Mouse (Mus musculus) liver, embryonic 11.5 days (tissue): ENCODE results near the gene Prss42. TPM values are rescaled to one million over a fixed set of nuclear protein-coding genes. Genes with fewer than 3 reads are reported as not detected.
A peak's percentile ranks its signal among the peaks of the same experiment; 100 is the strongest.

Experiments used
- ATAC-seq: fragments of 200-750 bp; cut with Nextera tagmentation; replicated peaks from 2 replicates; pipeline ENCODE4 v1.8.0; 2017; ENCODE audit warnings: moderate number of reproducible peaks, mild to moderate bottlenecking, moderate TSS enrichment, moderate library complexity; ENCODE audit not compliant: low FRiP score
- DNase-seq: peaks from one replicate; pipeline ENCODE4 v3.0.0-alpha.2; 2017; ENCODE audit warnings: low spot score
- H3K27ac ChIP-seq: fragments of 300-500 bp; sonication (generic); 2 replicates; pipeline ENCODE4 v1.5.1; 2014; ENCODE audit warnings: mild to moderate bottlenecking, low read depth, low read length, control low read depth
- H3K27me3 ChIP-seq: fragments of 300-500 bp; sonication (generic); replicated peaks from 2 replicates; pipeline ENCODE4 v1.6.1; 2014; ENCODE audit warnings: low read length, mixed read lengths; ENCODE audit not compliant: control insufficient read depth, insufficient read depth
- H3K36me3 ChIP-seq: fragments of 300-500 bp; sonication (generic); 2 replicates; pipeline ENCODE4 v1.6.1; 2014; ENCODE audit warnings: mild to moderate bottlenecking, low read length, moderate library complexity, mixed read lengths; ENCODE audit not compliant: control insufficient read depth, insufficient read depth
- H3K4me1 ChIP-seq: fragments of 300-500 bp; sonication (generic); replicated peaks from 2 replicates; pipeline ENCODE4 v1.6.1; 2014; ENCODE audit warnings: low read length, mixed read lengths; ENCODE audit not compliant: control insufficient read depth, insufficient read depth
- H3K4me2 ChIP-seq: fragments of 300-500 bp; sonication (generic); 2 replicates; pipeline ENCODE4 v1.6.1; 2014; ENCODE audit warnings: mild to moderate bottlenecking, control low read depth, moderate library complexity
- H3K4me3 ChIP-seq: fragments of 300-500 bp; sonication (generic); 2 replicates; pipeline ENCODE4 v1.5.1; 2014; ENCODE audit warnings: low read depth, low read length, control low read depth
- H3K9ac ChIP-seq: fragments of 300-500 bp; sonication (generic); 2 replicates; pipeline ENCODE4 v1.6.1; 2014; ENCODE audit warnings: low read depth, low read length, control low read depth
- H3K9me3 ChIP-seq: fragments of 300-500 bp; sonication (generic); 2 replicates; pipeline ENCODE4 v1.6.1; 2016; ENCODE audit warnings: low read length, inconsistent platforms, mixed read lengths; ENCODE audit not compliant: control insufficient read depth
- WGBS: fragments of 180-500 bp; shearing (Covaris S2); extraction: QIAGEN DNeasy Blood & Tissue Kit; methylation state at CpG from one replicate; pipeline ENCODE4 v1.1.7; 2014; 5-methylcytosine and 5-hydroxymethylcytosine counted together
- polyA plus RNA-seq: library from polyadenylated mRNA; unstranded; fragments of >200 nt; fragmentation: Nextera tagmentation; extraction: Ambion mirVana; gene quantifications from 2 replicates; pipeline ENCODE4 v1.2.1, GENCODE M21; 2014

The Prss42 gene
- polyA plus RNA-seq, 1 experiment from 2014 or later, result not detected

DNA sequence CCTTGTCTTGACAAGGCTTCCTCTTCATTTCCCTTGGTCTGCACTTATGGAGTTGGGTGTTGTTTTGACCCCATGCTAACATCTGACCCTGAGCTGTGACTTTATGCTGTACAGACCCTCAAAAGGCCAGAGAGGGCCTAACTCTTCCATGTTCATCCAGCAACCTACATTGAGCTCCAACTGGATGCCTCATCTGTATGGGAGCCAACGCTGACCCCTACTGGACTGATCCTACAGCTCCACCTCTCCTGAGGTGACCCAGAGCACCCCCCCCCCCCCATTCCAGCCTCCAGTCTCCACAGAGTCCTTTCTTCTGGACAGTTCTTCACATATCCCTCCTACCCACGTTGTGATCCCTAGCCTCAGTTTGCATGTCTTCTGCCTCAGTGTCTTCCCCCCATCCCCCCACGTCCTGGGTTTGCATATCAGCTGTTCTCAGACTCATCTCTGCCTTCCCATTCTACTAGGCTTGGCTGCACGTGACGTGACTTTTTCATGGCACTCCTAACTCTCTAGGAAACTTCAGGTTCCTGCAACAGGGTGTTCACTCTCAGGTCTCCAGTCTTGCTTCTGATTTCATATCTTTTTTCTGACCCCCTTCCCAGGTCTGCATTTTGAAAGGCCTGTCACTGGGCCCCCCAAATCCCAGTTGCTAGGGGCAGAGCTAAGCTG, 18.6 kb upstream of the Prss42 start:
- Histone ChIP-seq H3K27ac (no peak overlapping the region), H3K9ac (no peak overlapping the region), H3K27me3 (peaks cover 11% of the 10 kb centered on the region), H3K4me1 (peaks cover 9% of the 10 kb centered on the region), H3K36me3 (no peaks in the 10 kb centered on the region), H3K4me2 (no peak overlapping the region), H3K9me3 (no peaks in the 10 kb centered on the region), H3K4me3 (no peak overlapping the region)
- 37% methylated on average over 5 of the region's 5 CpGs for WGBS
- no peak for ATAC-seq
- DNase-seq, result no peak

DNA sequence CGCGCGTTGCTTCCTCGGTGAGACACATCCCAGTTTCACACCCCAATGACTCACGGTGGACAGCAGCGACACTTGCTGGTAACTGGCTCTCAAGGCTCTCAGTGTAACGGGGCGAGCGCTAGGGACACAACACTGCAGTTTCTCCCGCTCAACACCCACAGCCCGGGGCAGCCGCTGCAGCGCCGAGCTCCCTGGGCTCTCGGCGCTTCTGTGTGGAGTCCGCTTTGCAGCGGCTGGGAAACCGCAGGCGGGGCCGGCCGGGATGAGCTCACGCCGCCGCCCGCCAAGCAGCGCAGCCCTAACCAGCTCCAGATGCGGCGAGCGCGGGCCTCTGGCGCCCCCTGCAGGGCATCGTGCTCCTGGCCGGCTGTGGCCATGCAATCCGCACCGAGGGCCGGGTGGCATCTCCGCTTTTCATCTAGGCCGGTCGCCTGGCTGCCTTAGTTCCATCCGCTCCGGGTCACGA, 16.7 kb upstream of the Prss42 start:
- Histone ChIP-seq H3K4me1 (peaks cover 9% of the 10 kb centered on the region), H3K9me3 (no peaks in the 10 kb centered on the region), H3K27me3 (peaks cover 11% of the 10 kb centered on the region), H3K36me3 (no peaks in the 10 kb centered on the region), H3K9ac (peak overlapping the region; percentile 66), H3K4me3 (peak overlapping the region; percentile 58), H3K4me2 (peak overlapping the region; percentile 91), H3K27ac (0 out of 2 replicates have a peak overlapping the region, but pooled peaks have one; percentile 5)
- DNase-seq (peak; percentile 97), ATAC-seq (peak; percentile 91)
- under 1% methylated on average over 43 of the region's 43 CpGs for WGBS

- ATAC-seq, result peak; percentile 26
- WGBS, result 1% methylated on average over 23 of the region's 23 CpGs
- H3K9ac ChIP-seq, result peak overlapping the region; percentile 66
These were observed 16.2 kb upstream of the Prss42 start for GRCm38 (mm10) chr9:110781731-110782130.

GRCm38 (mm10) chr9:110783611-110784010, 14.4 kb upstream of the Prss42 start:
- Histone ChIP-seq H3K27me3 (peaks cover 11% of the 10 kb centered on the region), H3K4me3 (no peak overlapping the region), H3K4me2 (no peak overlapping the region), H3K4me1 (peaks cover 9% of the 10 kb centered on the region), H3K9me3 (no peaks in the 10 kb centered on the region), H3K36me3 (no peaks in the 10 kb centered on the region), H3K27ac (no peak overlapping the region), H3K9ac (no peak overlapping the region)
- no peak for DNase-seq
- WGBS, result 37% methylated on average over 1 of the region's 1 CpGs
- ATAC-seq, result no peak

More at GRCm38 (mm10) chr9:110781731-110782130, 16.2 kb upstream of the Prss42 start:
- no peak for DNase-seq
- H3K4me1 ChIP-seq, result peaks cover 9% of the 10 kb centered on the region
- H3K36me3 ChIP-seq, result no peaks in the 10 kb centered on the region
- peaks cover 11% of the 10 kb centered on the region for H3K27me3 ChIP-seq
- H3K9me3 ChIP-seq, result no peaks in the 10 kb centered on the region
- peak overlapping the region; percentile 58 for H3K4me3 ChIP-seq
- peak overlapping the region; percentile 91 for H3K4me2 ChIP-seq
- 0 out of 2 replicates have a peak overlapping the region, but pooled peaks have one; percentile 5 for H3K27ac ChIP-seq

DNA sequence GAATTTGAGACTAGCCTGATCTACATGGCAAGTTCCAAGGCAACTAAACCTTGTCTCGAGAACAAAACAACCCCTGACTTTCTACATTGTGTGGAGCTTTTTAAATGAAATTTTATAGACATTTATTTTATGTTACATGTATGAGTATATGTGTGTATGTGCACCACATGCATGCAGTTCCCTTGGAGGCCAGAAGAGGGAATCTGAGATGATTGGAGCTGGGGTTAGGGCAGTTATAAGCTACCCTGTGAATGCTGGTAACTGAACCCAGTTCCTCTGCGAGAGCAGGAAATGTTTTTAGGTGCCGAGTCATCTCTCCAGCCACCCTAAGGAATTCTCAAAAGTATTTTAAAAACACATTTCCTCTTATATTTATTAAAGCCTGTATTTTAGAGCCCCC, 9.8 kb upstream of the Prss42 start:
- 83% methylated on average over 3 of the region's 3 CpGs for WGBS
- Histone ChIP-seq H3K4me3 (no peak overlapping the region), H3K9me3 (no peaks in the 10 kb centered on the region), H3K27me3 (no peaks in the 10 kb centered on the region), H3K4me2 (no peak overlapping the region), H3K27ac (no peak overlapping the region), H3K36me3 (no peaks in the 10 kb centered on the region), H3K4me1 (no peaks in the 10 kb centered on the region), H3K9ac (no peak overlapping the region)
- DNase-seq (no peak), ATAC-seq (no peak)

DNA sequence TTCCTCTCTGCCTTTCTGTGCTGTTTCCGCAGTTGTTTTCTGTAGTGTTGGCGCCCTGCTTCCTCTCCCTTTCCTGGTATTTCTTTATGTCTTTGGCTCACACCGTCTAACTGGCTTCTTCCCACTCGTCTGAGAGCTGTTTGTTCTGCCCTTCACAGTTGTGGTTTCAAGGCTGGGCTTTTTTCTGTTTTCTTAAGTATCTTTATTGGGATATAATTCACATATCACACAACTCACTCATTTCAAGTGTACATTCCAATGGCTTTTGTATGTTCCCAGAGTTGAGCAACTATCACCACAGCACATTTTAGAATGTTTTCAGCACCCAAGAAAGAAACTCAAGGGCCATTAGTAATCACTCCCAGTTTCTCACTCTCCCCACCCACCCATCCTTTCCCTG, 7.5 kb upstream of the Prss42 start:
- Histone ChIP-seq H3K4me1 (no peaks in the 10 kb centered on the region), H3K27ac (no peak overlapping the region), H3K9ac (no peak overlapping the region), H3K4me2 (no peak overlapping the region), H3K9me3 (no peaks in the 10 kb centered on the region), H3K4me3 (no peak overlapping the region), H3K27me3 (no peaks in the 10 kb centered on the region), H3K36me3 (no peaks in the 10 kb centered on the region)
- WGBS, result 72% methylated on average over 4 of the region's 4 CpGs
- no peak for ATAC-seq
- DNase-seq, result no peak

DNA sequence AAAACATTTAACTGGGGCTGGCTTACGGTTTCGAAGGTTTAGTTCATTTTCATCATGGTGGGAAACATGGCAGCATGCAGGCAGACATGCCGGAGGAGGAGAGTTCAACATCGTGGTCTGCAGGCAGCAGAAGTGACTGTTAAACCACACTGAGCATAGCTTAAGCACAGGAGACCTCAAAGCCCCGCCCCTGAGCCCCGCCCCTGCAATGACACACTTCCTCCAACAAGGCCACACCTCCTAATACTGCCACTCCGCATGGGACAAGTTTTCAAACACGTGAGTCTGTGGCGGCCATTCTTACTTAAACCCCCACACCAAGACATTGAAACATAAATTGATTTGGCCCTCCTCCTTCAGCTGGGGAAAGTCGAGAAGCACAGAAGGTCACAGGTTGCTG, 953 bp upstream of the Prss42 start:
- Histone ChIP-seq H3K4me1 (no peaks in the 10 kb centered on the region), H3K9me3 (no peaks in the 10 kb centered on the region), H3K9ac (no peak overlapping the region), H3K4me3 (no peak overlapping the region), H3K27ac (no peak overlapping the region), H3K36me3 (no peaks in the 10 kb centered on the region), H3K4me2 (no peak overlapping the region), H3K27me3 (no peaks in the 10 kb centered on the region)
- ATAC-seq, result no peak
- DNase-seq, result no peak
- 66% methylated on average over 10 of the region's 10 CpGs for WGBS

DNA sequence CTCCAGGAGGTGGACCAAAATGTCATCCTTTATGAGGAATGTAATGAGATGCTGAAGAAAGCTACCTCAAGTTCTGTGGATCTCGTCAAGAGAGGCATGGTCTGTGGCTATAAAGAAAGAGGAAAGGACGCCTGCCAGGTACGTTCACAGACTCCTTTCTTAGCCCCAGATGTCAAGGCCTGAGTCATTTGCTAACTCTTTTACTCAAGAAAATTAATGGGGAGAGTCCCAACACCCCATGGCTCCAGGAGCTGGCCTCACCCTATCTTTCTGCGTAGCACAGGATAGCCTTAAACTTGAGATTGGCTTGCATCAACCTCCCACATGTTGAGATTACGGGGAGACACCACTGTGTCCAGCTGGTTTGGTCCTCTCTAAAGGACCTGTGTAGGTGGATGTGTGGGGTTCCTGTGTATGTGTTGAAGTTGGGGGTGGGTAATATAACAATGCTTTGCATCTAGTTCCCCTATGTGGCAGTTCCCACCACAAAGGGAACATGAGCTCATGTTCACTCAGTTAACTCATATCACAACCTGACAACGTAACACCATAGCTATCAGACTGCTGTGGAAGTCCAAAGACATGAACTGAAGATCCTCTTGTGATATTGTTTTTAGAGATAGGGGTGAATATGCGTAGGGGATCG, 3.0 kb downstream of the Prss42 start:
- no peaks in the 10 kb centered on the region for H3K27me3 ChIP-seq
- no peak overlapping the region for H3K4me3 ChIP-seq
- WGBS, result 84% methylated on average over 8 of the region's 8 CpGs
- DNase-seq (no peak), ATAC-seq (no peak)
- H3K4me2 ChIP-seq, result no peak overlapping the region
- no peak overlapping the region for H3K9ac ChIP-seq
- H3K27ac ChIP-seq, result no peak overlapping the region
- no peaks in the 10 kb centered on the region for H3K4me1 ChIP-seq
- no peaks in the 10 kb centered on the region for H3K9me3 ChIP-seq
- H3K36me3 ChIP-seq, result no peaks in the 10 kb centered on the region

GRCm38 (mm10) chr9:110803294-110803693, 5.3 kb downstream of the Prss42 start:
- 57% methylated on average over 4 of the region's 4 CpGs for WGBS
- H3K9ac ChIP-seq, result no peak overlapping the region
- no peaks in the 10 kb centered on the region for H3K4me1 ChIP-seq
- no peak for DNase-seq
- H3K9me3 ChIP-seq, result no peaks in the 10 kb centered on the region
- no peak overlapping the region for H3K27ac ChIP-seq
- no peaks in the 10 kb centered on the region for H3K36me3 ChIP-seq
- no peak overlapping the region for H3K4me2 ChIP-seq
- H3K27me3 ChIP-seq, result no peaks in the 10 kb centered on the region
- no peak for ATAC-seq
- H3K4me3 ChIP-seq, result no peak overlapping the region
